Mouse (Mus musculus) kidney, embryonic 16.5 days (tissue): ENCODE data around the gene Lpar2. TPM values are rescaled to one million over a fixed set of nuclear protein-coding genes. Genes with fewer than 3 reads are reported as not detected.

ENCODE experiments used
- ATAC-seq: fragments of 200-750 bp; cut with Nextera tagmentation; 2 replicates; pipeline ENCODE4 v1.8.0; 2017; ENCODE audit warnings: moderate TSS enrichment; ENCODE audit not compliant: low FRiP score, low TSS enrichment
- H3K27ac ChIP-seq: fragments of 300-500 bp; sonication (generic); 2 replicates; pipeline ENCODE4 v1.5.1; 2014; ENCODE audit warnings: low read length
- H3K27me3 ChIP-seq: fragments of 300-500 bp; sonication (generic); 2 replicates; pipeline ENCODE4 v1.6.1; 2014; ENCODE audit warnings: low read length, control low read depth, mixed read lengths; ENCODE audit not compliant: insufficient read depth
- H3K36me3 ChIP-seq: fragments of 300-500 bp; sonication (generic); 2 replicates; pipeline ENCODE4 v1.6.1; 2014; ENCODE audit warnings: low read length, control low read depth, mixed read lengths; ENCODE audit not compliant: insufficient read depth
- H3K4me1 ChIP-seq: fragments of 300-500 bp; sonication (generic); 2 replicates; pipeline ENCODE4 v1.6.1; 2014; ENCODE audit warnings: low read length, control low read depth, mixed read lengths; ENCODE audit not compliant: insufficient read depth
- H3K4me2 ChIP-seq: fragments of 300-500 bp; sonication (generic); replicated peaks from 2 replicates; pipeline ENCODE4 v1.6.1; 2014; ENCODE audit warnings: low read depth, low read length
- H3K4me3 ChIP-seq: fragments of 300-500 bp; sonication (generic); 2 replicates; pipeline ENCODE4 v1.5.1; 2014; ENCODE audit warnings: mild to moderate bottlenecking, low read length
- H3K9ac ChIP-seq: fragments of 300-500 bp; sonication (generic); replicated peaks from 2 replicates; pipeline ENCODE4 v1.6.1; 2014; ENCODE audit warnings: low read length
- H3K9me3 ChIP-seq: fragments of 300-500 bp; sonication (generic); 2 replicates; pipeline ENCODE4 v1.6.1; 2016; ENCODE audit warnings: low read length, control low read depth
- WGBS: fragments of 180-500 bp; shearing (Covaris S2); extraction: QIAGEN DNeasy Blood & Tissue Kit; methylation state at CpG from one replicate; pipeline ENCODE4 v1.1.7; 2014; 5-methylcytosine and 5-hydroxymethylcytosine counted together
- polyA plus RNA-seq: library from polyadenylated mRNA; unstranded; fragments of >200 nt; fragmentation: Nextera tagmentation; extraction: Ambion mirVana; gene quantifications from 2 replicates; pipeline ENCODE4 v1.2.1, GENCODE M21; 2015

The Lpar2 gene
- polyA plus RNA-seq, 1 experiment from 2014 or later = 0.86 TPM

GRCm38 (mm10) chr8:69876967-69877366 lies 54.7 kb downstream of the Lpar2 start:
- H3K36me3 ChIP-seq = no peaks in the 10 kb centered on the region
- H3K9ac ChIP-seq = no peak overlapping the region
- no peaks in the 10 kb centered on the region for H3K9me3 ChIP-seq
- H3K27ac ChIP-seq = no peak overlapping the region
- ATAC-seq = no peak
- H3K27me3 ChIP-seq = peaks cover 30% of the 10 kb centered on the region
- no peaks in the 10 kb centered on the region for H3K4me1 ChIP-seq
- WGBS = 72% methylated on average over 10 of the region's 10 CpGs
- no peak overlapping the region for H3K4me3 ChIP-seq
- H3K4me2 ChIP-seq = no peak overlapping the region

- Histone ChIP-seq H3K27me3 (peaks cover 34% of the 10 kb centered on the region), H3K9me3 (0 out of 2 replicates have a peak, but pooled peaks cover 2% of the 10 kb centered on the region), H3K4me3 (no peak overlapping the region), H3K27ac (no peak overlapping the region), H3K9ac (no peak overlapping the region), H3K4me1 (no peaks in the 10 kb centered on the region; the same call in 1 of the 2 replicates), H3K4me2 (no peak overlapping the region), H3K36me3 (no peaks in the 10 kb centered on the region)
- no peak for ATAC-seq
- 87% methylated on average over 4 of the region's 4 CpGs for WGBS
These were observed 55.2 kb downstream of the Lpar2 start for GRCm38 (mm10) chr8:69877396-69877795.

GRCm38 (mm10) chr8:69877992-69878391 lies 55.8 kb downstream of the Lpar2 start:
- ATAC-seq = no peak
- H3K9ac ChIP-seq = no peak overlapping the region
- H3K27me3 ChIP-seq = peaks cover 40% of the 10 kb centered on the region

GRCm38 (mm10) chr8:69879678-69880077 lies 57.4 kb downstream of the Lpar2 start:
- H3K27me3 ChIP-seq = peaks cover 57% of the 10 kb centered on the region
- H3K4me1 ChIP-seq = no peaks in the 10 kb centered on the region; the same call in 1 of the 2 replicates
- H3K36me3 ChIP-seq = no peaks in the 10 kb centered on the region
- H3K9me3 ChIP-seq = 0 out of 2 replicates have a peak, but pooled peaks cover 4% of the 10 kb centered on the region
- 69% methylated on average over 8 of the region's 8 CpGs for WGBS
- no peak overlapping the region for H3K4me2 ChIP-seq
- no peak overlapping the region for H3K27ac ChIP-seq
- H3K4me3 ChIP-seq = no peak overlapping the region
- ATAC-seq = no peak
- H3K9ac ChIP-seq = no peak overlapping the region

More at GRCm38 (mm10) chr8:69877992-69878391, 55.8 kb downstream of the Lpar2 start:
- Histone ChIP-seq H3K9me3 (0 out of 2 replicates have a peak, but pooled peaks cover 4% of the 10 kb centered on the region), H3K4me1 (no peaks in the 10 kb centered on the region; the same call in 1 of the 2 replicates), H3K36me3 (no peaks in the 10 kb centered on the region), H3K4me3 (no peak overlapping the region), H3K27ac (no peak overlapping the region), H3K4me2 (no peak overlapping the region)
- WGBS = 63% methylated on average over 3 of the region's 3 CpGs

Other genes starting within 250 kb of the Lpar2 start
- 26.6 and 30.2 TPM in 2 replicates for gene Zfp868, start 196.9 kb upstream of the Lpar2 start, polyA plus RNA-seq
- gene Zfp964, start 167.9 kb upstream of the Lpar2 start, polyA plus RNA-seq = 2.2 and 2.3 TPM in 2 replicates
- 32.9 and 35.5 TPM in 2 replicates for gene Zfp869, start 111.7 kb upstream of the Lpar2 start, polyA plus RNA-seq
- 6.8 and 8.4 TPM in 2 replicates for gene Zfp963, start 72.5 kb upstream of the Lpar2 start, polyA plus RNA-seq
- gene Gm20422, start 47.5 kb upstream of the Lpar2 start, polyA plus RNA-seq = 0.68 and 0.82 TPM in 2 replicates
- gene Atp13a1, start 31.3 kb upstream of the Lpar2 start, polyA plus RNA-seq = 61.4 and 62.3 TPM in 2 replicates
- 30.1 and 32.8 TPM in 2 replicates for gene Zfp866, start 31.3 kb upstream of the Lpar2 start, polyA plus RNA-seq
- 10.1 and 11.3 TPM in 2 replicates for gene Gmip, start 13.8 kb upstream of the Lpar2 start, polyA plus RNA-seq
- 8.8 and 9.3 TPM in 2 replicates for gene Pbx4, start 10.1 kb downstream of the Lpar2 start, polyA plus RNA-seq
- 0.94 and 0.99 TPM in 2 replicates for gene Cilp2, start 65.3 kb downstream of the Lpar2 start, polyA plus RNA-seq
- 3.8 and 3.9 TPM in 2 replicates for gene Tssk6, start 79.8 kb downstream of the Lpar2 start, polyA plus RNA-seq
- 197 and 199 TPM in 2 replicates for gene Ndufa13, start 80.1 kb downstream of the Lpar2 start, polyA plus RNA-seq
- gene Yjefn3, start 80.3 kb downstream of the Lpar2 start, polyA plus RNA-seq = 3.1 and 5.0 TPM in 2 replicates
- 40.6 and 43.3 TPM in 2 replicates for gene Gatad2a, start 174.0 kb downstream of the Lpar2 start, polyA plus RNA-seq
- gene Mau2, start 220.3 kb downstream of the Lpar2 start, polyA plus RNA-seq = 54.3 and 62.4 TPM in 2 replicates
- gene Sugp1, start 220.4 kb downstream of the Lpar2 start, polyA plus RNA-seq = 50.7 and 51.6 TPM in 2 replicates